Mouse (Mus musculus) CH12F3 (cell line): Measurements from ENCODE around the gene Zfp941.
"Not testable (repeated sequence)": the region's sequence is repeated elsewhere in the genome, so short reads cannot be mapped to it uniquely, and the experiment has no call there.

Experiments
- in situ Hi-C: fragments of 300-500 bp; cut with MboI; formaldehyde crosslinking; loops from 2 replicates; pipeline ENCODE4 v1.14.3; 2020; ENCODE audit warnings: low sequenced_read_pairs

Gene Zfp941

GRCm38 (mm10) chr7:140787406-140788052, 34.4 kb downstream of the Zfp941 start, which contains the start of gene Syce1:
TSS of gene Syce1 (minus strand) at chr7:140787852.
- in situ Hi-C loops = no loop called here

GRCm38 (mm10) chr7:140780548-140780947, 41.4 kb downstream of the Zfp941 start:
- in situ Hi-C loops = no loop called here

DNA sequence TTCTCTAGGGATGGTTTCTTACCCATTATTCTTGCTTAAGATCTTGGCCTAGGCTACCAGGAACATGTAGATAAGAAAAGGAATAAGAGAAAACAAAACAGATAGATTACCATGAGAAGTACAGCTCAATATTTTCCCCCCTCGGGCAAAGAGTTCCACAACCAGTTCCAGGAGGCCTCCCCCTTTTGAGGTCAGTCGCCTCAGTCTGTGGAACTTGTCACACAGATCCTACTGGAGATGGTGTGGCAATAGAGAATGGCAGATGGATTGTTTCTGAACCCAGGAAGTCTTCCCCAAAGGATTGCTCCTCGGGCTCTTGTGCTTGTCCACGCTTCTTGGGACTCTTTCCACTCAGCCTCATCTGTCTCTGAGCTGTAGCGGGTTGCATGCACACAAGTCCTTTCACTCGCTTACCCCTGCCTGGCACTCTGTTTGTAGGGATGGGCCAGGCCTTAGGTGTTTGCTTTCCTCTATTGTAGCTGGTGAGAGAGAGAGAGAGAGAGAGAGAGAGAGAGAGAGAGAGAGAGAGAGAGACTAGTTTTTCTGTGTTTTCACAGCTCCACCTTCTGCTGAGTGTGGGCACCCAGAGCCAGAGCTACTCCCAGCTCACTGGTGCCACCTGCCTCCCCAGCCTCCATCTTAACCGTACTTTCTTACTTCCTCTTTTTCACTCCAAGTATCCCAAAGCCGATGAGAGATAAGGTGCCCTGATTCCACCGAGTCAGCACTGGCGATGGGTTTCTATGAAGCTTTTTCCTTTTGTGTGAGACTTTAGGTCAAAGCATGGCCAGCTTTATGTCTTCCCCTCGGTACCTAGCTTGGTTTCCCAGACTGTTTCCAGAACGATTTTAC, 55.9 kb downstream of the Zfp941 start:
- in situ Hi-C loops = no loop called here

DNA sequence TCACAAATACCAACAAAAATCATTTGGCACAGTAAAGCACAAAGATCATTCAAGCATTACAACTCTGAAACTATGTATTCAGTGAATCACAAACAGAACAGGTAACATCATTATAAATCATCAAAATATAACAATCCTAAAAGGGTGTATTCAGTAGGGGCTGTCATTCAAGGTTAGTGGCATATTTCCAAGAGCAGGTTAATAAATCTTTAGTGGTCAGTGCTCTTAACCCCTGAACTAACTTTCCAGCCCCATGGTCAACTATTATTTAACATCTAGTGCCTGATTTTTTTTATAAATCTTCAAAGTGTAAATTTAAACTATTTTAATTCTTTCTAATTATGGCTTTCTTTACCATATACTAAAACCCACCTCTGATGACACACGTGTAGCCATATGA, 56.6 kb downstream of the Zfp941 start:
- in situ Hi-C loops = not testable (repeated sequence)

DNA sequence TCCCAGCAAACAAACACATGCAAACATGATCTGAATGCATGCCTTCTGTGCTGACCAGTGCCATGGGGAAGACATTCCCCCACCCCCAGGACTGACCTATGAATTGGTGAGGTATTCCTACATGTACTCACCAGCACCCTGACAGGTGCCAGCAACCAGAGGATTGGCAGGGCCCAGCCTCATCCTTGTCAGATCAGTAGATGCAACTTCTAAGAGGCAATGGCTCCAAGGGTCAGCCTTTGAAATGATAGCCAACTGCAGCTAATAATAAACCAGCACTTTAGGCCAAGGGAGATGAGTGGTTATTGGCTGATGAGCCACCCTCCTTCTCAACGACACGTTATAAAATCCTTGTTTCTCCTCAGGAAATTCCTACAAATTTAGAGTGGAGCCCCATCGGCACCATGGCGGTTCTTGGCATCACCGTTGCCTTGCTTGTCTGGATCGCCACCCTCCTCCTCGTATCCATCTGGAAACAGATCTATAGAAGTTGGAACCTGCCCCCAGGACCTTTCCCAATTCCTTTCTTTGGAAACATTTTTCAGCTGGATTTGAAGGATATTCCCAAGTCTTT, 58.4 kb downstream of the Zfp941 start, which contains the start of gene Cyp2e1:
Gene Cyp2e1 (plus strand): TSS at position 293 of the 574 bp plus-strand sequence.
- in situ Hi-C loops = no loop called here

DNA sequence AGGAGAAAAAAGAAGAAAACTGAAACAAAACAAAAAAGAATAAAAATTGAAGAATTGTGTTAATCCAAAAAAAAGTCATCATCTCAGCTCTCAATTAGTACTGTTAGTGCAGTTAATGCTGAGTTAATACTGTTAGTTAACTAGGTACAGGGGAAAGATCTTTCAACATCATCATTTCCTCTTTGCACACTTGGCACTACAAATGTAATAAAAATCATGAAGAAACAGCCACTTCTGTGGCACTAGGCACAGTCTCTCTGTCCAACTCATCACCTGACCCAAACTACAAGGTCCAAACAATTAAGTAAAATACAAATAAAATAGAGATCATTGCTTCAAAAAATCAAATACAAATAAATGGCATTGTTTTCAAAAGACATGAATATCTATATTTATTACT, 61.3 kb downstream of the Zfp941 start:
- in situ Hi-C loops = no loop called here
